Mouse (Mus musculus): ENCODE measurements around the gene Prss22.
"Not testable (repeated sequence)": the region's sequence is repeated elsewhere in the genome, so short reads cannot be mapped to it uniquely, and the experiment has no call there.

Gene Prss22

GRCm38 (mm10) chr17:23950828-23951227 is 47.1 kb downstream of the Prss22 start:
- DNase-seq (ENCODE audit: extremely low read depth, insufficient read length, low spot score): not testable (repeated sequence)

DNA sequence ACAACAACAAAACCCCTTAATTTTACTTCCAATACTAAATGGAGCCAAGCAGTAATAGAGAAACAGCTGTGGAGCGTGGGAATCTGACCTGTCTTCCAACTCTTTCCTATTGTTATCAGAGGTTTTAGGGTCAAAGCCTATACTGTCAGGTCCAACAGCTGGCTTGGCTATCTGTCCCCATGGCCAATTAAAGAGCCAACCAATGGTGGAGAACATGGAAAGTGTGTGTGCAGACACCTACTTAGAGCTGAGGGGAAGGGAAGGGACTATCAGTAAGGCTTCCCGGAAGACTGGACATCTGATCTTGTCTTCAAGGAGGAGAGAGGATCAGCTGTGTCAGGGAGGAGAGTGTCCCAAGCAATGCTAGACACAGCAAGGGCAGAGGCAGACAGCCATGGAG is 48.8 kb downstream of the Prss22 start:
- no peak for DNase-seq (ENCODE audit: extremely low read depth, insufficient read length, low spot score)

GRCm38 (mm10) chr17:23947486-23947885 is 50.4 kb downstream of the Prss22 start:
- DNase-seq (ENCODE audit: extremely low read depth, insufficient read length, low spot score): not testable (repeated sequence)
